Mouse (Mus musculus): ENCODE measurements around the gene Trappc3. TPM values are rescaled to one million over a fixed set of nuclear protein-coding genes. Genes with fewer than 3 reads are reported as not detected.

Trappc3 gene
- polyA plus RNA-seq, 1 experiment from 2014 or later = 103 TPM

DNA sequence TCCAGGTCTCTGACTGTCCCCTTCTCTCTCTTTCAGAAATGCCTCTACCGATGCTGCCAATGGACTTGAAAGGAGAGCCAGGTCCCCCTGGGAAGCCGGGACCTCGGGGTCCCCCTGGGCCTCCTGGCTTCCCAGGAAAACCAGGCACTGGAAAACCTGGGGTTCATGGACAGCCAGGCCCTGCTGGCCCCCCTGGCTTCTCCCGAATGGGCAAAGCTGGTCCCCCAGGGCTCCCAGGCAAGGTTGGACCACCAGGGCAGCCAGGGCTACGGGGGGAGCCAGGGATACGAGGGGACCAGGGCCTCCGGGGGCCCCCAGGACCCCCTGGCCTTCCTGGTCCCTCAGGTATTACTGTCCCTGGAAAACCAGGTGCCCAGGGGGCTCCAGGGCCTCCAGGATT is 48.2 kb downstream of the Trappc3 start:
- H3K36me3 ChIP-seq (ENCODE audit: control insufficient read depth, insufficient read depth, low read length) = no peaks in the 10 kb centered on the region
- H3K9me3 ChIP-seq (replicated peaks; ENCODE audit: control insufficient read depth, low read length) = 0 out of 2 replicates have a peak, but pooled peaks cover 5% of the 10 kb centered on the region
- 75% methylated on average over 7 of the region's 7 CpGs for WGBS
- H3K27ac ChIP-seq (ENCODE audit: low read length) = no peak overlapping the region
- H3K4me1 ChIP-seq (ENCODE audit: control insufficient read depth, insufficient read depth, low read length) = peaks cover 5% of the 10 kb centered on the region
- no peaks in the 10 kb centered on the region for H3K27me3 ChIP-seq (ENCODE audit: control insufficient read depth, insufficient read depth, low read length)
- no peak overlapping the region for H3K4me3 ChIP-seq (replicated peaks; ENCODE audit: low read length)
- H3K4me2 ChIP-seq (ENCODE audit: low read depth, low read length) = no peak overlapping the region
- no peak for ATAC-seq (ENCODE audit: insufficient read depth, low FRiP score)
- H3K9ac ChIP-seq (ENCODE audit: low read length) = no peak overlapping the region

DNA sequence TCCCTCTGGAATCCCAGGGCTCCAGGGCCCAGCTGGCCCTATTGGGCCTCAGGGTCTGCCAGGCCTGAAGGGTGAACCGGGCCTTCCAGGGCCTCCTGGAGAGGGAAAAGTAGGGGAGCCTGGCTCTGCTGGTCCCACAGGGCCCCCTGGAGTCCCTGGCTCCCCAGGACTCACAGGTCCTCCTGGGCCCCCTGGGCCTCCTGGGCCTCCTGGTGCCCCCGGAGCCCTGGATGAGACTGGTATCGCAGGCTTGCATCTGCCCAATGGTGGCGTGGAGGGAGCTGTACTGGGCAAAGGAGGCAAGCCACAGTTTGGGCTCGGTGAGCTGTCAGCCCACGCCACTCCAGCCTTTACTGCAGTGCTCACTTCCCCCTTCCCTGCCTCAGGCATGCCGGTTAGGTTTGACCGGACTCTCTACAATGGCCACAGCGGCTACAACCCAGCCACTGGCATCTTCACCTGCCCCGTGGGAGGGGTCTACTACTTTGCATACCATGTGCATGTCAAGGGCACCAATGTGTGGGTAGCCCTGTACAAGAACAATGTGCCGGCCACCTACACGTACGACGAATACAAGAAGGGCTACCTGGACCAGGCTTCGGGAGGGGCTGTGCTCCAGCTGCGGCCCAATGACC is 49.6 kb downstream of the Trappc3 start:
- 89% methylated on average over 16 of the region's 16 CpGs for WGBS
- H3K4me2 ChIP-seq (ENCODE audit: low read depth, low read length) = no peak overlapping the region
- peaks cover 4% of the 10 kb centered on the region; the same call in 1 of the 2 replicates for H3K36me3 ChIP-seq (ENCODE audit: control insufficient read depth, insufficient read depth, low read length)
- no peak overlapping the region for H3K9ac ChIP-seq (ENCODE audit: low read length)
- H3K4me1 ChIP-seq (ENCODE audit: control insufficient read depth, insufficient read depth, low read length) = peaks cover 8% of the 10 kb centered on the region
- H3K9me3 ChIP-seq (replicated peaks; ENCODE audit: control insufficient read depth, low read length) = no peaks in the 10 kb centered on the region
- no peak overlapping the region for H3K4me3 ChIP-seq (replicated peaks; ENCODE audit: low read length)
- no peak overlapping the region for H3K27ac ChIP-seq (ENCODE audit: low read length)
- H3K27me3 ChIP-seq (ENCODE audit: control insufficient read depth, insufficient read depth, low read length) = no peaks in the 10 kb centered on the region
- no peak for ATAC-seq (ENCODE audit: insufficient read depth, low FRiP score)

DNA sequence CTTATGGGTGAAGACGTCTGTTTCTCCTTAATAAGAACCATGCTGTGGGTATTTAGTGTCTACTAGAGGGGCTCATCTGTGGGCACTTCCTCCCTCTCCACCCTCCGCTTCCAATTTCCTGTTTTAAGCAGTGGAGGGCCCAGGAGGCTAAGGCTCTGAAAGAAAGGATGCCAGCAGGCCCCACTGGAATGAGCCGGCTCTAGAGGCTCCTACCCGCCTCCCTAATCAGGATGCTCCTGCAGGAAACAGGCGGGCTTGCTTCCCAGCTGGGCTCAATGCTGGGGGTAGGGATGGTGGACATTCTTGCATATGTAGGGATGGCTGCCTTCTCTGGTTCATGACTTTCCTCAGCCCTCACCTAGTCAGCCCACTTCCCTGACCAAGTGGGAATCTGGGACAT is 51.1 kb downstream of the Trappc3 start:
- 54% methylated on average over 5 of the region's 5 CpGs for WGBS
- H3K9me3 ChIP-seq (replicated peaks; ENCODE audit: control insufficient read depth, low read length) = no peaks in the 10 kb centered on the region
- H3K4me2 ChIP-seq (ENCODE audit: low read depth, low read length) = no peak overlapping the region
- no peak for ATAC-seq (ENCODE audit: insufficient read depth, low FRiP score)
- peaks cover 8% of the 10 kb centered on the region for H3K4me1 ChIP-seq (ENCODE audit: control insufficient read depth, insufficient read depth, low read length)
- H3K27me3 ChIP-seq (ENCODE audit: control insufficient read depth, insufficient read depth, low read length) = no peaks in the 10 kb centered on the region
- no peak overlapping the region for H3K4me3 ChIP-seq (replicated peaks; ENCODE audit: low read length)
- H3K9ac ChIP-seq (ENCODE audit: low read length) = no peak overlapping the region
- H3K27ac ChIP-seq (ENCODE audit: low read length) = no peak overlapping the region
- peaks cover 9% of the 10 kb centered on the region for H3K36me3 ChIP-seq (ENCODE audit: control insufficient read depth, insufficient read depth, low read length)

DNA sequence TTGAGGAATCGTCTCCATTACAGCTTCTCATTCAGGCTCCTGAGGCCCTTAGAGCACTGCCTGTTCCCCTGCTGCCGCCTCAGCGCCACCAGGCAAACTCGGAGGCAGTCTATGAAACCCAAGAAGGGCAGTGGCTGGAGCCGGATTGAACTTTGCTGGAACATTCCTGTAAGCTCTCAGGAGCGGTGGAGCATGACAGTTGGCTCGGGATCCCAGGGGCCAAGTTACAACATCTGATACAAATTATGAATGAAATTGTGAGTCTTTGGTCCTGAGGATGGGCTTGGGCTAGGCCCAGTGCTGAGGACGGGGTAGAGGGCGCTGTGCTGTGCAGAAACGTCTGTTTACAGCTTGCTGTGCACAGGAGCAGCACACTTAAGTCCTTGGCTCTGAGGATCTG is 52.3 kb downstream of the Trappc3 start:
- Histone ChIP-seq H3K36me3 (ENCODE audit: control insufficient read depth, insufficient read depth, low read length) (peaks cover 9% of the 10 kb centered on the region), H3K4me3 (replicated peaks; ENCODE audit: low read length) (no peak overlapping the region), H3K27ac (ENCODE audit: low read length) (no peak overlapping the region), H3K9ac (ENCODE audit: low read length) (no peak overlapping the region), H3K27me3 (ENCODE audit: control insufficient read depth, insufficient read depth, low read length) (no peaks in the 10 kb centered on the region), H3K4me1 (ENCODE audit: control insufficient read depth, insufficient read depth, low read length) (peaks cover 8% of the 10 kb centered on the region), H3K9me3 (replicated peaks; ENCODE audit: control insufficient read depth, low read length) (no peaks in the 10 kb centered on the region), H3K4me2 (ENCODE audit: low read depth, low read length) (no peak overlapping the region)
- no peak for ATAC-seq (ENCODE audit: insufficient read depth, low FRiP score)
- whole genome bisulfite sequencing = 64% methylated on average over 10 of the region's 10 CpGs

DNA sequence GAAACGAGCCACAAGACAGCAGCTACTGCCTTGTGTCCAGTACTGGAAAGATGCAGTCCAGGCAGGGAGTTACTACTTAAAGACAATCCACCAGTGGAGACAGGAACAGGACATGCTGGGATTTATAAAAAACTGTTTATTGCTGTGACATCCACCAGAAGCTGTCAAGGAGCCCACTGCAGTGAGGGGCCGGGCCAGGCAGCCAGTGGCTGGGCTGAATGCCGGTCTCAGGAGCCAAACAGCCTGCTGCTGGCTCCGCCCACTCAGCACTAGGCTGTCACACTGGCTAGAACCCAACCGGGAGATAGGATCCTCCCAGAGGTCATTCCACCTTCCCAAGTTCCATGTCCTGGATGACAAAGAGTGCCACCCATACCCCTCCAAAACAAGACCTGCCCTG is 53.8 kb downstream of the Trappc3 start:
- Histone ChIP-seq H3K36me3 (ENCODE audit: control insufficient read depth, insufficient read depth, low read length) (peaks cover 9% of the 10 kb centered on the region), H3K4me3 (replicated peaks; ENCODE audit: low read length) (no peak overlapping the region), H3K27ac (ENCODE audit: low read length) (no peak overlapping the region; the same call in 1 of the 2 replicates), H3K9ac (ENCODE audit: low read length) (no peak overlapping the region), H3K27me3 (ENCODE audit: control insufficient read depth, insufficient read depth, low read length) (no peaks in the 10 kb centered on the region), H3K9me3 (replicated peaks; ENCODE audit: control insufficient read depth, low read length) (no peaks in the 10 kb centered on the region), H3K4me2 (ENCODE audit: low read depth, low read length) (no peak overlapping the region), H3K4me1 (ENCODE audit: control insufficient read depth, insufficient read depth, low read length) (peaks cover 11% of the 10 kb centered on the region)
- peak; percentile 34; the same call in 1 of the 2 replicates for ATAC-seq (ENCODE audit: insufficient read depth, low FRiP score)
- 38% methylated on average over 5 of the region's 5 CpGs for WGBS

DNA sequence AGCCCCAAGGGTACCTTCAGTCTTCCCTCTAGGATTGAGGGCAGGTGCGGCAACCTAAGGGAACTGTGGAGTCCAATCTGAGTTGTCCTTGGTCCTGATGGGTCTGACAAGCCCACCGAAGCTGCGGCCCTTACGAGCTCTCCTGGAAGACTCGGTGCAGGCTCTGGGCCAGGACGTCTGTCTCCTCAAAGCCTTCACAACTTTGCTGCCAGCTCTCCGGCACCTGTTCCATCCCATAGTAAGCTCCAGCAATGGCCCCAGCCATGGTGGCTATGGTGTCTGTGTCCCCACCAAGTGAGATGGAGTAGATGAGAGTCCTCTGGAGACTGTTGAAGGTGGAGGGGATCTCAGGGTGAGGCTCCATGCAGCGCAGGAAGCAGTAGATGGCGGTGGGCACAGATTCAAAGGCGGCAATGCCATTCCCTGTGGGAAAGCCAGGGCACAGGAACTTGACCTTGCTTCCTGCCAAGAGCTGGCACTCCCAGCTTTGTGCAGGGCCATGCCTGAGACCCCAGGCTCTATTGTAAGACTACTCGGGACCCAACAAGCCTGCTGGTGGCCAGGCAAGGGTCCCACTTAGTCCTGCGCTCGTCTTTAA is 54.4 kb downstream of the Trappc3 start:
- H3K27ac ChIP-seq (ENCODE audit: low read length) = no peak overlapping the region

DNA sequence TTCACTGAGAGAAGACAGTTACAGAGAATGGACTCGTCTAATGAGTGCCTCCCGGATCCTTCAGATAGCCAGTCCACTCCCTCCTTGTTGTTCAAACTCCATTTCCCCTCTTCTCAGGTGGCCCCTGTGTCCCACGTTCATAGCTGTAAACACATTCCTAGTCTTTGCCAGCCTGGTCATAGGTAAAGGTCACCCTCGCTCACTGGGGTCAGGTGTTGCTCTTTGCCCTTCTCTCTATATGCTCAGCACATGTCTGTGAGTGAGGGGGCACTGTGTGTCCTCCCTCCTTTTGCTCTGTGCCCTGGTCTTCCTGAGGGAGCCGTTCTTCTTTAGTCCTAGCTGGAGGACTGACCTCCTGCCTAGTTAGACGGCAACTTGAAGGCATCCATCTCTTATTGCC is 57.7 kb downstream of the Trappc3 start:
- H3K27ac ChIP-seq (ENCODE audit: low read length) = no peak overlapping the region
- H3K4me2 ChIP-seq (ENCODE audit: low read depth, low read length) = no peak overlapping the region
- H3K9ac ChIP-seq (ENCODE audit: low read length) = no peak overlapping the region
- H3K4me1 ChIP-seq (ENCODE audit: control insufficient read depth, insufficient read depth, low read length) = peaks cover 15% of the 10 kb centered on the region
- ATAC-seq (ENCODE audit: insufficient read depth, low FRiP score) = no peak
- peaks cover 9% of the 10 kb centered on the region for H3K36me3 ChIP-seq (ENCODE audit: control insufficient read depth, insufficient read depth, low read length)
- WGBS = 88% methylated on average over 6 of the region's 6 CpGs
- H3K27me3 ChIP-seq (ENCODE audit: control insufficient read depth, insufficient read depth, low read length) = no peaks in the 10 kb centered on the region
- no peaks in the 10 kb centered on the region for H3K9me3 ChIP-seq (replicated peaks; ENCODE audit: control insufficient read depth, low read length)
- H3K4me3 ChIP-seq (replicated peaks; ENCODE audit: low read length) = no peak overlapping the region

More for the DNA sequence above, 54.4 kb downstream of the Trappc3 start:
- Histone ChIP-seq H3K4me3 (replicated peaks; ENCODE audit: low read length) (no peak overlapping the region), H3K9me3 (replicated peaks; ENCODE audit: control insufficient read depth, low read length) (no peaks in the 10 kb centered on the region), H3K27me3 (ENCODE audit: control insufficient read depth, insufficient read depth, low read length) (no peaks in the 10 kb centered on the region), H3K36me3 (ENCODE audit: control insufficient read depth, insufficient read depth, low read length) (peaks cover 9% of the 10 kb centered on the region), H3K4me2 (ENCODE audit: low read depth, low read length) (no peak overlapping the region), H3K4me1 (ENCODE audit: control insufficient read depth, insufficient read depth, low read length) (peaks cover 11% of the 10 kb centered on the region), H3K9ac (ENCODE audit: low read length) (no peak overlapping the region)
- 91% methylated on average over 13 of the region's 13 CpGs for WGBS
- ATAC-seq (ENCODE audit: insufficient read depth, low FRiP score) = no peak

DNA sequence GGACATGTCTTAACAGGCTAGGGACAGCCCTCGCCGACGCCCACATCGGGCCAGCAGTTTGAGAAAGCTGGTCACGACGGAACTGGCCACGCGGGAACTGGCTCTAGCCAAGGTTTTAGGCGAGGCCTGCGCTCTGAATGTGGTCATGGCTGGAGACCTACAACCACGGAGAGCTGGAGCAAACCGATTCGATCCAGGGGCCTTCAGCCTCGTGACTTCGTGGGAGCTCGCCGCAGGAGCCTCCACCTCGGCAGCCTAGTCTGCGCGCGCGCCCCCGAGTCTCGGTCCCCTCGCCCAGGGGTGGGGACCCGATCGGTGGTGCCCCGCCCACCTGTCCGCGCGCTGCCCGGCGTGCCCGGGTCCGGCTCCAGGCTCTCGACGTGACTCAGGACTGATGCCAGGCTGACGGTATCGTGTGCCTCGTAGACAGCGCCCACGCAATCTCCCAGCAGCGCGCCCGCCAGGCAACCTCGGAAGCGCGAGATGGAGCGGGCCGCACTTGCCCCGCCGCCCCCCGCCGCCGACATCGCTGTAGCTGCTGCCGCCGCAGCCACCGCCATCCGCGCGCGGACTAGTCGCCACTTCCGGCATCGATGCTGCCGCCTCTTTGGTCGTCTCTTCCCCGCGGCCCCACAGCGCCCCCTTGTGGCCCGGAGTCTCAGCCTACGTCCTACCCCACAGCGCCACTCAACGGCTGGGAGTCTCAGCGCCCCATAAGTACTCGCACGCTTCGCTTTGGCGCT is 59.2 kb downstream of the Trappc3 start, which contains the start of gene Adprhl2:
TSS of gene Adprhl2 (minus strand) at position 593 of the 743 bp plus-strand sequence.
- peak within 1 kb of the TSS; percentile 81 for H3K9ac ChIP-seq (ENCODE audit: low read length)
- H3K27ac ChIP-seq (ENCODE audit: low read length) = peak within 1 kb of the TSS; percentile 55
- peak within 1 kb of the TSS; percentile 79 for H3K4me2 ChIP-seq (ENCODE audit: low read depth, low read length)
- under 1% methylated on average over 79 of the region's 80 CpGs for WGBS
- peaks cover 20% of the 10 kb centered on the region for H3K4me1 ChIP-seq (ENCODE audit: control insufficient read depth, insufficient read depth, low read length)
- ATAC-seq (ENCODE audit: insufficient read depth, low FRiP score) = peak; percentile 87
- peak within 1 kb of the TSS; percentile 77 for H3K4me3 ChIP-seq (replicated peaks; ENCODE audit: low read length)
- peaks cover 6% of the 10 kb centered on the region for H3K36me3 ChIP-seq (ENCODE audit: control insufficient read depth, insufficient read depth, low read length)
- H3K9me3 ChIP-seq (replicated peaks; ENCODE audit: control insufficient read depth, low read length) = no peaks in the 10 kb centered on the region
- no peaks in the 10 kb centered on the region for H3K27me3 ChIP-seq (ENCODE audit: control insufficient read depth, insufficient read depth, low read length)

All from stomach, embryonic 16.5 days (tissue).